ENCODE assay signal across 22 mouse cellular contexts in genomic region chr4:87013721-87014620, GRCm38 (mm10).
DNase-seq lines count a peak whose midpoint lies in the region; ATAC-seq and TF ChIP-seq lines count a peak whose summit lies in the region.
"Had no signal": no experiment of that assay in that cellular context is flagged by ENCODE, and none has a peak within 500 bp of the region (broad histone marks: within the 10 kb centered on the region; RNA-seq: fewer than 3 reads in every experiment).

No protein-coding gene starts in this region.

- H3K4me1 ChIP-seq in forebrain, embryonic 16.5 days (replicated peaks; ENCODE audit: control insufficient read depth, insufficient read depth, low read length), result peaks cover 9% of the 10 kb centered on the region; the same call in 1 of the 2 replicates
- peaks cover 16% of the 10 kb centered on the region for H3K4me1 ChIP-seq in forebrain, embryonic 15.5 days
- H3K4me1 ChIP-seq: embryonic facial prominence, embryonic 13.5 days; kidney, embryonic 15.5 days; limb, embryonic 13.5 days; neural tube, embryonic 13.5 days had no signal

- H3K4me3 ChIP-seq in forebrain, embryonic 16.5 days (replicated peaks; ENCODE audit: low read length), result no peak overlapping the region
- no peak overlapping the region for H3K4me3 ChIP-seq in forebrain, embryonic 15.5 days
- H3K4me3 ChIP-seq in layer of hippocampus, adult 2 months, result no peak overlapping the region
- H3K4me3 ChIP-seq: embryonic facial prominence, embryonic 13.5 days; kidney, embryonic 15.5 days; limb, embryonic 13.5 days; neural tube, embryonic 13.5 days had no signal

- H3K9ac ChIP-seq in forebrain, embryonic 16.5 days (replicated peaks; ENCODE audit: low read depth, low read length), result no peak overlapping the region
- H3K9ac ChIP-seq in forebrain, embryonic 15.5 days (replicated peaks), result no peak overlapping the region
- H3K9ac ChIP-seq: embryonic facial prominence, embryonic 13.5 days; kidney, embryonic 15.5 days; limb, embryonic 13.5 days; neural tube, embryonic 13.5 days had no signal

- H3K36me3 ChIP-seq in forebrain, embryonic 16.5 days (ENCODE audit: control insufficient read depth, insufficient read depth), result no peaks in the 10 kb centered on the region
- no peaks in the 10 kb centered on the region for H3K36me3 ChIP-seq in forebrain, embryonic 15.5 days
- H3K36me3 ChIP-seq: embryonic facial prominence, embryonic 13.5 days; kidney, embryonic 15.5 days; limb, embryonic 13.5 days; neural tube, embryonic 13.5 days had no signal

- DNase-seq in adrenal gland, adult 8-10 months, result peak; percentile 51
- no peak for DNase-seq in adrenal gland, postnatal 10 days
- DNase-seq in layer of hippocampus, adult 2 months (ENCODE audit: low spot score in 2 of 2), result peak in 1 of 2 experiments; percentile 44
- no peak for DNase-seq in layer of hippocampus, postnatal 10 days (ENCODE audit: low spot score in 2 of 2)
- peak; percentile 66 for DNase-seq in brain, adult 2 months (ENCODE audit: low read depth, low spot score)
- no peak for DNase-seq in embryo, embryonic 11 days
- DNase-seq: cerebellum, adult 18-20 months; gastrocnemius, postnatal 14 days; heart, postnatal 14 days; kidney, adult 18-20 months; kidney, postnatal 25 days; lung, postnatal 36 days; right cerebral cortex, postnatal 14 days; thymus, postnatal 25 days had no signal

- WGBS in forebrain, embryonic 16.5 days, result 82% methylated on average over 7 of the region's 7 CpGs
- WGBS in forebrain, embryonic 15.5 days, result 76% methylated on average over 7 of the region's 7 CpGs

- no peak overlapping the region for H3K4me2 ChIP-seq in forebrain, embryonic 16.5 days (ENCODE audit: low read length)
- no peak overlapping the region for H3K4me2 ChIP-seq in forebrain, embryonic 15.5 days (replicated peaks)
- H3K4me2 ChIP-seq: embryonic facial prominence, embryonic 13.5 days; kidney, embryonic 15.5 days; limb, embryonic 13.5 days; liver, embryonic 11.5 days; midbrain, embryonic 11.5 days; neural tube, embryonic 13.5 days had no signal

- H3K9me3 ChIP-seq in forebrain, embryonic 16.5 days (ENCODE audit: control insufficient read depth, low read length), result no peaks in the 10 kb centered on the region
- H3K9me3 ChIP-seq in forebrain, embryonic 15.5 days, result no peaks in the 10 kb centered on the region
- H3K9me3 ChIP-seq: embryonic facial prominence, embryonic 13.5 days; kidney, embryonic 15.5 days; limb, embryonic 13.5 days; neural tube, embryonic 13.5 days had no signal

- no peak for TF ChIP-seq CTCF in layer of hippocampus, adult 2 months (conservative IDR thresholded peaks at IDR 0.05)

- H3K27me3 ChIP-seq in forebrain, embryonic 16.5 days (replicated peaks; ENCODE audit: control insufficient read depth, insufficient read depth, low read length), result no peaks in the 10 kb centered on the region
- H3K27me3 ChIP-seq in forebrain, embryonic 15.5 days, result no peaks in the 10 kb centered on the region
- H3K27me3 ChIP-seq: embryonic facial prominence, embryonic 13.5 days; kidney, embryonic 15.5 days; limb, embryonic 13.5 days; neural tube, embryonic 13.5 days had no signal

- H3K27ac ChIP-seq in forebrain, embryonic 16.5 days (ENCODE audit: low read length), result no peak overlapping the region
- no peak overlapping the region for H3K27ac ChIP-seq in forebrain, embryonic 15.5 days (replicated peaks)
- H3K27ac ChIP-seq in layer of hippocampus, adult 2 months, result peak overlapping the region; percentile 89
- H3K27ac ChIP-seq: embryonic facial prominence, embryonic 13.5 days; kidney, embryonic 15.5 days; limb, embryonic 13.5 days; neural tube, embryonic 13.5 days had no signal

- 0 out of 2 replicates have a peak, but pooled peaks have one; percentile 12 for ATAC-seq in forebrain, embryonic 16.5 days
- ATAC-seq in forebrain, embryonic 15.5 days (replicated peaks), result no peak

Comparison
In these comparisons a context has a peak if more than half of its experiments do, and no peak if none do; other contexts are left out.
1. DNase-seq: peak in adrenal gland, adult 8-10 months (single experiment) and brain, adult 2 months (single experiment); none in adrenal gland, postnatal 10 days (single experiment), layer of hippocampus, postnatal 10 days (0 of 2) and embryo, embryonic 11 days (single experiment).